13 mouse cellular contexts compared by ENCODE assay signal in genomic region chr19:4296611-4297010, GRCm38 (mm10). TPM values are rescaled to one million over a fixed set of nuclear protein-coding genes. Genes with fewer than 3 reads are reported as not detected.
DNase-seq lines count a peak whose midpoint lies in the region; ATAC-seq and TF ChIP-seq lines count a peak whose summit lies in the region.
"Had no signal": no experiment of that assay in that cellular context is flagged by ENCODE, and none has a peak within 500 bp of the region (broad histone marks: within the 10 kb centered on the region; RNA-seq: fewer than 3 reads in every experiment).

No protein-coding gene starts in this region.

- H3K36me3 ChIP-seq in limb, embryonic 15.5 days: peaks cover 31% of the 10 kb centered on the region
- H3K36me3 ChIP-seq in limb, embryonic 10.5 days: peaks cover 61% of the 10 kb centered on the region
- H3K36me3 ChIP-seq in thymus, adult 2 months (ENCODE audit: control insufficient read depth, insufficient read depth, low read length): peaks cover 13% of the 10 kb centered on the region

- H3K4me3 ChIP-seq in cerebellum, adult 2 months (replicated peaks; ENCODE audit: insufficient read depth, low read depth, low read length): no peak overlapping the region
- no peak overlapping the region for H3K4me3 ChIP-seq in limb, embryonic 15.5 days
- H3K4me3 ChIP-seq in limb, embryonic 10.5 days: no peak overlapping the region
- no peak overlapping the region for H3K4me3 ChIP-seq in thymus, adult 2 months (ENCODE audit: control insufficient read depth, insufficient read depth, low read length)
- H3K4me3 ChIP-seq: midbrain, embryonic 13.5 days had no signal

- no peak overlapping the region for H3K4me2 ChIP-seq in limb, embryonic 15.5 days
- H3K4me2 ChIP-seq: midbrain, embryonic 13.5 days had no signal

- no peaks in the 10 kb centered on the region for H3K27me3 ChIP-seq in cerebellum, adult 2 months (ENCODE audit: control insufficient read depth, insufficient read depth, low read length)
- H3K27me3 ChIP-seq in limb, embryonic 15.5 days: no peaks in the 10 kb centered on the region
- no peaks in the 10 kb centered on the region for H3K27me3 ChIP-seq in limb, embryonic 10.5 days (ENCODE audit: low read depth, poor library complexity, severe bottlenecking)
- H3K27me3 ChIP-seq in thymus, adult 2 months (ENCODE audit: control insufficient read depth, insufficient read depth, low read length): no peaks in the 10 kb centered on the region
- H3K27me3 ChIP-seq: midbrain, embryonic 13.5 days had no signal

- TF ChIP-seq POLR2A in cerebellum, adult 2 months (IDR thresholded peaks at IDR 0.05; ENCODE audit: borderline replicate concordance, insufficient read depth, low read length): no peak
- no peak for TF ChIP-seq POLR2A in thymus, adult 2 months (IDR thresholded peaks at IDR 0.05; ENCODE audit: control insufficient read depth, extremely low read depth, insufficient read depth, low read length, poor library complexity)

- H3K9ac ChIP-seq in limb, embryonic 15.5 days: no peak overlapping the region
- H3K9ac ChIP-seq: midbrain, embryonic 13.5 days had no signal

- no peaks in the 10 kb centered on the region for H3K9me3 ChIP-seq in limb, embryonic 15.5 days
- no peaks in the 10 kb centered on the region for H3K9me3 ChIP-seq in limb, embryonic 10.5 days (replicated peaks)
- H3K9me3 ChIP-seq: midbrain, embryonic 13.5 days had no signal

- 49% methylated on average over 2 of the region's 2 CpGs for WGBS in cerebellum, adult 2 months
- 88% methylated on average over 2 of the region's 2 CpGs for WGBS in limb, embryonic 15.5 days
- 98% methylated on average over 2 of the region's 2 CpGs for WGBS in limb, embryonic 10.5 days
- 52% methylated on average over 2 of the region's 2 CpGs for WGBS in thymus, adult 2 months

- ATAC-seq in limb, embryonic 15.5 days (ENCODE audit: insufficient number of reproducible peaks, low FRiP score, low TSS enrichment, low read depth): no peak
- ATAC-seq in frontal cortex, adult (ENCODE audit: low TSS enrichment): no peak
- ATAC-seq: midbrain, embryonic 13.5 days had no signal

- TF ChIP-seq CTCF in cerebellum, adult 2 months (IDR thresholded peaks at IDR 0.05; ENCODE audit: borderline replicate concordance, insufficient read depth, low read depth, low read length): no peak
- no peak for TF ChIP-seq CTCF in thymus, adult 2 months (IDR thresholded peaks at IDR 0.05; ENCODE audit: borderline replicate concordance, control insufficient read depth, extremely low read depth, insufficient read depth, low read length, poor library complexity)

- DNase-seq in cerebellum, adult 2 months: no peak
- DNase-seq in cerebellum, postnatal 36 days: no peak
- DNase-seq in limb, embryonic 10.5 days (ENCODE audit: low spot score): no peak
- no peak for DNase-seq in thymus, adult 2 months
- DNase-seq in thymus, postnatal 36 days: no peak
- DNase-seq in MN1 (ENCODE audit: low spot score): no peak
- DNase-seq: cerebellum, postnatal 14 days; kidney, adult 11 months; kidney, postnatal 4 days; layer of hippocampus, postnatal 36 days had no signal

- peak overlapping the region; percentile 48; the same call in 1 of the 2 replicates for H3K27ac ChIP-seq in cerebellum, adult 2 months (ENCODE audit: insufficient read depth, low read length)
- H3K27ac ChIP-seq in limb, embryonic 15.5 days: peak overlapping the region; percentile 22; the same call in 1 of the 2 replicates
- no peak overlapping the region for H3K27ac ChIP-seq in limb, embryonic 10.5 days
- peak overlapping the region; percentile 97 for H3K27ac ChIP-seq in thymus, adult 2 months (ENCODE audit: control insufficient read depth, insufficient read depth, low read length)
- H3K27ac ChIP-seq: midbrain, embryonic 13.5 days had no signal

- peaks cover 68% of the 10 kb centered on the region for H3K4me1 ChIP-seq in cerebellum, adult 2 months (ENCODE audit: control insufficient read depth, insufficient read depth, low read length)
- peaks cover 43% of the 10 kb centered on the region for H3K4me1 ChIP-seq in limb, embryonic 15.5 days
- peaks cover 35% of the 10 kb centered on the region for H3K4me1 ChIP-seq in limb, embryonic 10.5 days
- H3K4me1 ChIP-seq in thymus, adult 2 months (replicated peaks; ENCODE audit: control insufficient read depth, insufficient read depth, low read length): peaks cover 79% of the 10 kb centered on the region

RNA-seq across cellular contexts. Expression of gene Grk2, which starts 9.4 kb away (rescaled TPM):
- polyA plus RNA-seq in cerebellum, adult 2 months (2012; rRNA removed): 226 and 239 TPM in 2 replicates
- polyA plus RNA-seq in limb, embryonic 15.5 days (2015; fragmentation: Nextera tagmentation; extraction: Ambion mirVana): 18.5 and 20.5 TPM in 2 replicates
- 14.6 and 15.5 TPM in 2 replicates for polyA plus RNA-seq in limb, embryonic 10.5 days (2016; fragmentation: Nextera tagmentation; extraction: Ambion mirVana)
- polyA plus RNA-seq in thymus, adult 2 months (2012; rRNA removed): 515 and 528 TPM in 2 replicates

RNA-seq across cellular contexts. Expression of gene Ankrd13d, which starts 13.7 kb away (rescaled TPM):
- 74.3 and 76.1 TPM in 2 replicates for polyA plus RNA-seq in cerebellum, adult 2 months (2012; rRNA removed)
- polyA plus RNA-seq in limb, embryonic 15.5 days (2015; fragmentation: Nextera tagmentation; extraction: Ambion mirVana): 11.8 TPM in 2 replicates
- polyA plus RNA-seq in limb, embryonic 10.5 days (2016; fragmentation: Nextera tagmentation; extraction: Ambion mirVana): 5.5 and 7.9 TPM in 2 replicates
- polyA plus RNA-seq in thymus, adult 2 months (2012; rRNA removed): 56.0 and 61.4 TPM in 2 replicates

RNA-seq across cellular contexts. Expression of gene Ssh3, which starts 27.6 kb away (rescaled TPM):
- 139 and 151 TPM in 2 replicates for polyA plus RNA-seq in cerebellum, adult 2 months (2012; rRNA removed)
- 29.4 and 32.7 TPM in 2 replicates for polyA plus RNA-seq in limb, embryonic 15.5 days (2015; fragmentation: Nextera tagmentation; extraction: Ambion mirVana)
- 2.5 and 4.4 TPM in 2 replicates for polyA plus RNA-seq in limb, embryonic 10.5 days (2016; fragmentation: Nextera tagmentation; extraction: Ambion mirVana)
- polyA plus RNA-seq in thymus, adult 2 months (2012; rRNA removed): 72.7 and 94.1 TPM in 2 replicates

Comparison
In these comparisons a context has a peak if more than half of its experiments do, and no peak if none do; other contexts are left out.
1. RNA of gene Grk2, which starts 9.4 kb away (polyA plus RNA-seq): 515 to 528 TPM in thymus, adult 2 months and 226 to 239 TPM in cerebellum, adult 2 months; 18.5 to 20.5 TPM in limb, embryonic 15.5 days and 14.6 to 15.5 TPM in limb, embryonic 10.5 days; every median in the first group is over 10 times any median in the second.